Mouse (Mus musculus): ENCODE measurements around the gene Ptn. TPM values are rescaled to one million over a fixed set of nuclear protein-coding genes. Genes with fewer than 3 reads are reported as not detected.

Gene Ptn
- polyA plus RNA-seq, 1 experiment from 2014 or later, result 858 TPM

GRCm38 (mm10) chr6:36725509-36726160, 84.4 kb downstream of the Ptn start:
- Histone ChIP-seq H3K4me2 (ENCODE audit: low read depth, low read length) (no peak overlapping the region), H3K27ac (replicated peaks; ENCODE audit: low read depth, low read length) (no peak overlapping the region), H3K4me3 (ENCODE audit: low read depth, low read length) (no peak overlapping the region), H3K4me1 (ENCODE audit: control insufficient read depth, insufficient read depth, low read length) (no peaks in the 10 kb centered on the region), H3K9ac (ENCODE audit: low read depth, low read length) (no peak overlapping the region), H3K9me3 (ENCODE audit: control insufficient read depth, low read length) (peaks cover 2% of the 10 kb centered on the region; the same call in 1 of the 2 replicates), H3K27me3 (replicated peaks; ENCODE audit: control insufficient read depth, insufficient read depth, low read length) (no peaks in the 10 kb centered on the region), H3K36me3 (ENCODE audit: control insufficient read depth, insufficient read depth, low read length) (peaks cover 33% of the 10 kb centered on the region)
- WGBS, result 66% methylated on average over 3 of the region's 3 CpGs
- 0 out of 2 replicates have a peak, but pooled peaks have one; percentile 47 for ATAC-seq (ENCODE audit: low read depth)
- peak; percentile 76 for DNase-seq (ENCODE audit: low spot score)

DNA sequence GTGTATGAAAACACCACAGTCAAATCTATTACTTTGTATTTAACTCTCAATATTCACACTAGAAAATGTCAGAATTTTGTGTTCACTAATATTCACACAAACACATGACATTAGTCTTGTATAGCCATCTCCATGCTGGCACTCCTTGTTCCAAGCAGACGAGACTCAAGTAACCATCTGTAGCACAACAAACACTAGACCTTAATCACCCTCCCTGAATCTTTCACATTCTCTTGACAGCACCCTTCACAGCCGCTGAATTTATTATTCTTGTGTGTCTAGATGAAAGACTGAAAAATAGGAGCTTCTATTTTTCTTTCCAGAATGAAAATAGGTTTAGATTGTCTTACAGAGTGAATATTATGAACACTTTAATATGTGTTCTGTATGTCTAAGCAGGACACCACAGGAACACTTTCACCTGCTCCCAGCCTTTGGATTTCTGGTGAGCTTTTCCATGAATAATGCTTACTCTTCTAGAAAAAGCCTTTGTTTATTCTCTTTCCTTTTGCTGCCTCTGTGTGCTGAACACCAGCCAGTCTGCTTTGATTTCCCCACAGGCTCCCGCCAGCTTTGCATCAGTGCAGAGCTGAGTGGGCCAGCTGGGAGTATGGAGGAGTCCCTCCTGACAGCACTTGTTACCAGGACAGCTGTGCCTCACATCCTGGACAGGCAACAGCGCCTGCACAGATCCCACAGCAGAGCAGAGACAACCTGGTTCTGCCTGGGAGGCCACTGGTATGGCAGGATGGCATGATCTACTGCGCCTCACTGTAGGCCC, 87.1 kb downstream of the Ptn start:
- Histone ChIP-seq H3K9ac (ENCODE audit: low read depth, low read length) (no peak overlapping the region), H3K36me3 (ENCODE audit: control insufficient read depth, insufficient read depth, low read length) (peaks cover 20% of the 10 kb centered on the region), H3K27me3 (replicated peaks; ENCODE audit: control insufficient read depth, insufficient read depth, low read length) (no peaks in the 10 kb centered on the region), H3K27ac (replicated peaks; ENCODE audit: low read depth, low read length) (0 out of 2 replicates have a peak overlapping the region, but pooled peaks have one; percentile 3), H3K4me1 (ENCODE audit: control insufficient read depth, insufficient read depth, low read length) (no peaks in the 10 kb centered on the region), H3K4me3 (ENCODE audit: low read depth, low read length) (no peak overlapping the region), H3K9me3 (ENCODE audit: control insufficient read depth, low read length) (no peaks in the 10 kb centered on the region), H3K4me2 (ENCODE audit: low read depth, low read length) (no peak overlapping the region)
- 73% methylated on average over 5 of the region's 5 CpGs for WGBS
- DNase-seq (ENCODE audit: low spot score), result peak; percentile 68
- ATAC-seq (ENCODE audit: low read depth), result peak; percentile 81

- H3K4me2 ChIP-seq (ENCODE audit: low read depth, low read length), result no peak overlapping the region
- no peak overlapping the region for H3K9ac ChIP-seq (ENCODE audit: low read depth, low read length)
- H3K36me3 ChIP-seq (ENCODE audit: control insufficient read depth, insufficient read depth, low read length), result peaks cover 44% of the 10 kb centered on the region
- DNase-seq (ENCODE audit: low spot score) (no peak), ATAC-seq (ENCODE audit: low read depth) (no peak)
- H3K4me1 ChIP-seq (ENCODE audit: control insufficient read depth, insufficient read depth, low read length), result no peaks in the 10 kb centered on the region
- H3K27me3 ChIP-seq (replicated peaks; ENCODE audit: control insufficient read depth, insufficient read depth, low read length), result no peaks in the 10 kb centered on the region
- H3K4me3 ChIP-seq (ENCODE audit: low read depth, low read length), result no peak overlapping the region
- H3K27ac ChIP-seq (replicated peaks; ENCODE audit: low read depth, low read length), result no peak overlapping the region
- no peaks in the 10 kb centered on the region for H3K9me3 ChIP-seq (ENCODE audit: control insufficient read depth, low read length)
- 82% methylated on average over 4 of the region's 4 CpGs for WGBS
Measured at GRCm38 (mm10) chr6:36713329-36713728, 96.7 kb downstream of the Ptn start.

- peak; percentile 45 for DNase-seq (ENCODE audit: low spot score)
- no peak overlapping the region for H3K9ac ChIP-seq (ENCODE audit: low read depth, low read length)
- H3K4me3 ChIP-seq (ENCODE audit: low read depth, low read length), result no peak overlapping the region
- no peak overlapping the region for H3K27ac ChIP-seq (replicated peaks; ENCODE audit: low read depth, low read length)
- no peaks in the 10 kb centered on the region for H3K36me3 ChIP-seq (ENCODE audit: control insufficient read depth, insufficient read depth, low read length)
- H3K4me2 ChIP-seq (ENCODE audit: low read depth, low read length), result no peak overlapping the region
- H3K4me1 ChIP-seq (ENCODE audit: control insufficient read depth, insufficient read depth, low read length), result peaks cover 4% of the 10 kb centered on the region; the same call in 1 of the 2 replicates
- no peaks in the 10 kb centered on the region for H3K9me3 ChIP-seq (ENCODE audit: control insufficient read depth, low read length)
- 28% methylated on average over 3 of the region's 3 CpGs for WGBS
- H3K27me3 ChIP-seq (replicated peaks; ENCODE audit: control insufficient read depth, insufficient read depth, low read length), result no peaks in the 10 kb centered on the region
- ATAC-seq (ENCODE audit: low read depth), result no peak
Measured at GRCm38 (mm10) chr6:36695481-36695880, 114.5 kb downstream of the Ptn start.

- no peaks in the 10 kb centered on the region for H3K27me3 ChIP-seq (replicated peaks; ENCODE audit: control insufficient read depth, insufficient read depth, low read length)
- H3K27ac ChIP-seq (replicated peaks; ENCODE audit: low read depth, low read length), result no peak overlapping the region
- no peaks in the 10 kb centered on the region for H3K9me3 ChIP-seq (ENCODE audit: control insufficient read depth, low read length)
- no peaks in the 10 kb centered on the region for H3K36me3 ChIP-seq (ENCODE audit: control insufficient read depth, insufficient read depth, low read length)
- DNase-seq (ENCODE audit: low spot score) (peak; percentile 89), ATAC-seq (ENCODE audit: low read depth) (peak; percentile 83)
- H3K4me3 ChIP-seq (ENCODE audit: low read depth, low read length), result no peak overlapping the region
- no peak overlapping the region for H3K9ac ChIP-seq (ENCODE audit: low read depth, low read length)
- 5% methylated on average over 1 of the region's 1 CpGs for WGBS
- H3K4me1 ChIP-seq (ENCODE audit: control insufficient read depth, insufficient read depth, low read length), result peaks cover 4% of the 10 kb centered on the region; the same call in 1 of the 2 replicates
- no peak overlapping the region for H3K4me2 ChIP-seq (ENCODE audit: low read depth, low read length)
Measured at GRCm38 (mm10) chr6:36691497-36691896, 118.5 kb downstream of the Ptn start.

DNA sequence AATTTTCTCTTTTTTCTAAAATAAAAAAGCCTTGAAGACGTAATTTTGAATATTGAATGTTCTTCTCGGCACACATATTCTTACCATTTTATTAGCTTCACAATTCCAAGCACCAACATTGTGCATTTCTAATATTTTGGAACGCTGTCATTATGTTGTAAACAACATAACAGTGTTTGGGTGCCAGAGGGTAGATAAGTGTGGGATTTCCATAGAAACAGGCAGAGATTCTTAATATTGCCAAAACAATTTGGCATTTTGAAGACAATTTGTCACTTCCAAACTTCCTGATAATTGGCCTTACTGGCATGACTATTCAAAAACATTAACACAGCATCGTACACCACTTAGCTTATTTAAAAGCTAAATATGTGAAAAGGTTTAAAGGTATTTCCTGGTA, 119.1 kb downstream of the Ptn start:
- H3K9me3 ChIP-seq (ENCODE audit: control insufficient read depth, low read length), result no peaks in the 10 kb centered on the region
- peaks cover 4% of the 10 kb centered on the region; the same call in 1 of the 2 replicates for H3K4me1 ChIP-seq (ENCODE audit: control insufficient read depth, insufficient read depth, low read length)
- no peaks in the 10 kb centered on the region for H3K36me3 ChIP-seq (ENCODE audit: control insufficient read depth, insufficient read depth, low read length)
- no peak overlapping the region for H3K4me2 ChIP-seq (ENCODE audit: low read depth, low read length)
- no peak for DNase-seq (ENCODE audit: low spot score)
- no peak for ATAC-seq (ENCODE audit: low read depth)
- no peak overlapping the region for H3K4me3 ChIP-seq (ENCODE audit: low read depth, low read length)
- H3K27me3 ChIP-seq (replicated peaks; ENCODE audit: control insufficient read depth, insufficient read depth, low read length), result no peaks in the 10 kb centered on the region
- no peak overlapping the region for H3K9ac ChIP-seq (ENCODE audit: low read depth, low read length)
- 83% methylated on average over 4 of the region's 4 CpGs for WGBS
- H3K27ac ChIP-seq (replicated peaks; ENCODE audit: low read depth, low read length), result no peak overlapping the region

GRCm38 (mm10) chr6:36676710-36677691, 133.0 kb downstream of the Ptn start:
- WGBS, result 53% methylated on average over 8 of the region's 8 CpGs
- Histone ChIP-seq H3K36me3 (ENCODE audit: control insufficient read depth, insufficient read depth, low read length) (no peaks in the 10 kb centered on the region), H3K4me1 (ENCODE audit: control insufficient read depth, insufficient read depth, low read length) (0 out of 2 replicates have a peak, but pooled peaks cover 2% of the 10 kb centered on the region), H3K4me3 (ENCODE audit: low read depth, low read length) (no peak overlapping the region), H3K27me3 (replicated peaks; ENCODE audit: control insufficient read depth, insufficient read depth, low read length) (no peaks in the 10 kb centered on the region), H3K27ac (replicated peaks; ENCODE audit: low read depth, low read length) (no peak overlapping the region), H3K4me2 (ENCODE audit: low read depth, low read length) (no peak overlapping the region), H3K9me3 (ENCODE audit: control insufficient read depth, low read length) (no peaks in the 10 kb centered on the region), H3K9ac (ENCODE audit: low read depth, low read length) (no peak overlapping the region)
- ATAC-seq (ENCODE audit: low read depth) (no peak), DNase-seq (ENCODE audit: low spot score) (peak; percentile 72)
